Mouse (Mus musculus) bone marrow macrophage, adult 2 months (primary cell): ENCODE data around the gene Commd7. TPM values are rescaled to one million over a fixed set of nuclear protein-coding genes. Genes with fewer than 3 reads are reported as not detected.
A peak's percentile ranks its signal among the peaks of the same experiment; 100 is the strongest.

Experiments
- H3K27ac ChIP-seq: 2 replicates; pipeline ENCODE4 v1.5.1; 2012; ENCODE audit warnings: low read depth, low read length; ENCODE audit not compliant: insufficient read depth
- H3K4me1 ChIP-seq: 2 replicates; pipeline ENCODE4 v1.6.1; 2012; ENCODE audit warnings: low read length; ENCODE audit not compliant: control insufficient read depth, insufficient read depth
- H3K4me3 ChIP-seq: 2 replicates; pipeline ENCODE4 v1.5.1; 2012; ENCODE audit warnings: mild to moderate bottlenecking, low read length, moderate library complexity; ENCODE audit not compliant: insufficient read depth
- CTCF ChIP-seq: IDR thresholded peaks from 2 replicates; pipeline ENCODE4 v1.5.1; 2012; ENCODE audit warnings: low read depth, mild to moderate bottlenecking, low read length, moderate library complexity
- POLR2A ChIP-seq: IDR thresholded peaks from 2 replicates; pipeline ENCODE4 v1.6.1; 2012; ENCODE audit warnings: mild to moderate bottlenecking, low read depth, low read length, borderline replicate concordance
- polyA plus RNA-seq: library from polyadenylated mRNA; stranded (reverse); fragments of >200 nt; gene quantifications from 2 replicates; pipeline ENCODE4 v1.2.4, GENCODE M21; 2012; ENCODE audit not compliant: missing spikeins, insufficient read depth, insufficient read length

Gene Commd7
- polyA plus RNA-seq, 1 experiment: 51.6 TPM

DNA sequence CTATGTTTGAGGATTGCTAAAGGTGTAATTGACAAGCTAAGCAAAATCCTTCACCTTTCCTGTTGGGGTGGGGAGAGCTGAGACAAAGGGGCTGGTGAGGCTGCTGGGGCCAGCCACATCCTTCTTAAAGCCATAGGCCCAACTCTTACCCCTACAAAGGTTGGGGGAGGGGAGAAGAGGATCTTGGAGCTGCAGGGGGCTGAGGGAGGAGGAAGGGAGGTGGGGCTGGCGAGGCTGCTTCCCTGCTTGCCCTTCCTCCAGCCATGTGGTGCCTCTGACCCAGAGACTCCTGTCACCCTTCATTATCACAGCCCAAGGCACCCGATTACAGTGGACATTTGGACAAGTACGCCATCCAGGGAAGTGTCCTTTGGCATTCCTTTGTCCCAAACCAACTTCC lies 19.1 kb upstream of the Commd7 start:
- H3K27ac ChIP-seq: no peak overlapping the region
- no peak for TF ChIP-seq CTCF
- TF ChIP-seq POLR2A: no peak
- H3K4me1 ChIP-seq: no peaks in the 10 kb centered on the region
- H3K4me3 ChIP-seq: no peak overlapping the region

DNA sequence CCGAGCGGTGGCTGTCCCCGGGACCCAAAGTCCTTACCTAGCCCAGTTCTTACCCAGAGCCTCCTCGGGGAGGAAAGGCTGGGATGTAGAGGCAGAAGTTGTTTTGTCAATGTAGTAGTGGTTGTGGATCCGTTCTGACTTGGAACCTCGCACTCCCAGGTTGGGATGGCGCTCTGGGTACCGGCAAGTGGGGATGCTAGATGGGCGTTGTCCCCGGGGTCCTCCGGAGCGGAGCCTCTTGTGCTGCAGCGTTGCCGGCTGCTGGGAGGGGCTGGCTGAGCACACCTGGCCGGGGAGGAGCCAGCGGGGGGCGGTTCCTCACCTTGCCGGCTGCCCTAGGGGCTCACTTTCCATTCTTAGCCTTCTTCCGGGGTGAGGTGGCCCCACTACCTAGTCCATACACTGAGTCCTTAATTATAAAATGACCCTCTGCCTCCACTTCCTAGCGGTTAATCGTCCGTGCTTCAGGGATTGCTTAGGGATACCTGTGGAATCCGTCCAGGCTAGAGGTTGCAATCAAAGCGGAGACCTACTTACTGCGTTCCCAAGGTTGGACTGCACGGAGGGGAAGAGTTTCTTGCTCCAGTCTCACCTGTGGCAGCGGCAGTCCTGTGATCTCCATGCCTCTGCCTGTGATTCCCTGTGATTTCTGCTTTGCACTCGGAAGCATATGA lies 17.6 kb upstream of the Commd7 start:
- TF ChIP-seq CTCF (no peak), POLR2A (no peak)
- no peaks in the 10 kb centered on the region for H3K4me1 ChIP-seq
- H3K4me3 ChIP-seq: peak overlapping the region; percentile 97

DNA sequence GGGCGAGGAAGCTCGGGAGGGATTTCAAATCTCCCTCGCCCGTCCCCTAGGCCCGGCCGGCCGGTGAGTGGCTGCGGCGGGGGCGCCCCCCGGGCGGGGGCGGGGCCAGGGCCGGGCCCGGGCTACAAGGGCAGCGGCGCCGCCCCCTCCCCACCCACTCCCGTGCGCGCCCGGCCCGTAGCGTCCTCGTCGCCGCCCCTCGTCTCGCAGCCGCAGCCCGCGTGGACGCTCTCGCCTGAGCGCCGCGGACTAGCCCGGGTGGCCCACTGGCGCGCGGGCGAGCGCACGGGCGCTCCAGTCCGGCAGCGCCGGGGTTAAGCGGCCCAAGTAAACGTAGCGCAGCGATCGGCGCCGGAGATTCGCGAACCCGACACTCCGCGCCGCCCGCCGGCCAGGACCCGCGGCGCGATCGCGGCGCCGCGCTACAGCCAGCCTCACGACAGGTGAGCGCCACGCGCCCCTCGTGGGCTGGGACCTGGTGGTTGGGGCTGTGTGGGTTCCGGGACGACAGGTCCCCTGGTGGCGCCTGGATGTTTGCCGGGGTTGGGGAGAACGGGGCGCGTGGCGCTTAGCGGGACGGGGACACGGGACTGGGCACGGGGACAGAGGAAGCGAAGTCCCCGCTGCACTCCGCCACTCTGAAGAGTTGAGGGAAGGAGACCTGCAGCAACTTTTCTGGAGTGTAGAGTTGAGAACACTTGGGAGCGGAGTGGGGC lies 16.9 kb upstream of the Commd7 start, which contains the start of gene Dnmt3b:
TSS of gene Dnmt3b (plus strand) at position 153 of the 716 bp plus-strand sequence.
- no peaks in the 10 kb centered on the region for H3K4me1 ChIP-seq
- no peak within 1 kb of the TSS for H3K27ac ChIP-seq
- peak within 1 kb of the TSS; percentile 97 for H3K4me3 ChIP-seq
- TF ChIP-seq POLR2A (no peak), CTCF (no peak)

More for the DNA sequence above, 17.6 kb upstream of the Commd7 start:
- no peak overlapping the region for H3K27ac ChIP-seq

DNA sequence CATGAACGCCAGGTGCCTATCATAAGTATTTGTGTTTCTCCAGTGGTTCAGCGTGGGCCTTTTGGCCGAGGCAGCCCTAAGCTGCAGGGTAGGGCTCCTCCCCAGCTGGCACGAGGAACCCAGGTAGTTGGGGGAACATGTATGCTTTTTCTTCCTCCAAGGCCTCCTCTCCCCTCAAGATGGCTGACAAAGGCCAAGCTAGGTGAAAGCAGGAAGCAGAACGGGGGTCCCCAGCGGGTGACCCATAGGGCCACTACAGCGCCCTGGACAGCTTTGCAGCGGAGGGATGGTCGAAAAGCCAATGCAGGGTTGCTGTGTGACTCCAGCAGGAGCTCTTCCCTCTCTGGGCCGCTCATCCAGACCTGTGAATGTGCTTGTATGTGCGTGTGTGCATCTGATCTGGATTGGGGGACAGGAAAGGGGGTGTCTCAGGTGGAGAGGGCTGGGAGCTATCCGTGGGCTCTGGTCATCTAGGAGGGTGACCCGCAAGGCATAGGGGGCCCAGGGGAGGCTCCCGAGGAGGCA lies 16.3 kb upstream of the Commd7 start:
- Histone ChIP-seq H3K4me3 (peak overlapping the region; percentile 97), H3K27ac (no peak overlapping the region), H3K4me1 (no peaks in the 10 kb centered on the region)
- TF ChIP-seq CTCF (no peak), POLR2A (no peak)

DNA sequence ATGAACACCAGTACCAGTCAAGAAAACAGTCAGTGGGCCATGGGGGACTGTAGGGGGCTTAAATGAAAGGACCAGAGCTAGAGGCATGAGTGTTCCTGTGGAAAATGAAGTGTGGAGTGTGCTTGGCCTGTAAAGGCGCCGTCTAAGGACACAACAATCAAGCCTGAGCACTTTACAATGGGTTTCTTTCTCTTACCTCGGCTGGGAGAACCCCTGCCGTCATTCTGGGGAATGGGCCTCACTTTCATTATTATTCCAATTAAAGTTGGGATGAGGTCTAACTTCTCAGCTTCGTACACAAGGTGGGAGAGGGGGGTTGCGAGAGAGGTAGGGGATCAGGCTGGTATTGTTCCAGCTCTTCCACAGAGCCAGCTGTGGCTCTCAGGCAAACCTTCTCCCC lies 10.4 kb upstream of the Commd7 start:
- TF ChIP-seq CTCF: no peak
- no peak for TF ChIP-seq POLR2A
- Histone ChIP-seq H3K4me1 (no peaks in the 10 kb centered on the region), H3K27ac (no peak overlapping the region), H3K4me3 (no peak overlapping the region)

DNA sequence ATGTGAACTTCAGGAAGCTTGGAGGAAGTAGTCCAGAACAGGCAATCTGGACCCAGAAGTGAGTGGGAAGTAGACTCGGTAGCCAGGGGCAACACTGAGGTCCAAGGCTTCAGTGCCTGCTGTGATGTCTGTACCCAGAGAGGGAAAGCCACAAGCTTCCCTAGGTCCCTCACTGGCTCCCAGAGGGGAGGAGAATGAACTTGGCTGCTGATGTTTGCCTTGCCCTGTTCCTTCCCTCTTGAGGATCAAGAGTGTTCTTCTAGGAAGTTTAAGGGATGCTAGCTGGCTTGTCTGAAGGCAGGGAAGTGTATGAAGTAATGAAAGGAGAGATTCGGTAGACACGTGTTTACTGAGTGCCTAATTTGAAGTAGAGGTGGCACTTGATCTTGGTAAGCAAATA lies 9.9 kb upstream of the Commd7 start:
- H3K4me3 ChIP-seq: no peak overlapping the region

DNA sequence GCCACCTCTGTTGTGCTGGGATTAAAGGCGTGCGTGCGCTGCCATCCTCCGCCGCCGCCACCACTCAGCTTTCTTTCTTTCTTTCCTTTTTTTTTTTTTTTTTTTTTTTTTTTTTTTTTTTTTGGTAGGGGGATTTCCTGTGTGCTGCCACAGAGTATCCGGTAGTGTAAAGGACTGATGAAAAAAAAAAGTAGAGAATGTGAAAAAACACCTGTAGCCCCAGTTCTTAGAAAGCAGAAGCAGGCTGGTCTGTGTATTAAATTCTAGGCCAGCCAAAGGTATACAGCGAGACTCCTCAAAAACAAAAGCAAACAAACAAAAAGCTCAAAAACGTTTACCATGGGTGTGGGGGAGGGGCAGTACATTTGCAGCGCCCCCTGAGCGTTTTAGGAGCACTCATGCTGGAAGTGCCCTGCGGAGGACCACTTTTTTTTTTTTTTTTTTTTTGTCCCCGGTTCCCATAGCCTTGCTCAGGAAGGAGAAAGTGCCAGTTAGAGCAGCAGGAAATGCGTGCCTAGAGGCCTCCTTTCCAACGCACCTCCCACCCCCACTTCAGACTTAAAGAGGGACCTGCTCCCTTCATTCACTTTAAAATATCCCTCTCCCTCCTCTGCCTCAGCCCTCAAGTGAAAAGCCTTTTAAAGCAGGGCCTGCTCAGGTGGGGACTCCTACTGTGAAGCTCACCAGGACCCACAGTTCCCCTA lies 6.5 kb upstream of the Commd7 start:
- H3K27ac ChIP-seq: no peak overlapping the region
- no peak for TF ChIP-seq CTCF
- TF ChIP-seq POLR2A: no peak
- no peaks in the 10 kb centered on the region for H3K4me1 ChIP-seq
- H3K4me3 ChIP-seq: no peak overlapping the region

More for the DNA sequence above, 9.9 kb upstream of the Commd7 start:
- TF ChIP-seq POLR2A (no peak), CTCF (no peak)
- Histone ChIP-seq H3K27ac (no peak overlapping the region), H3K4me1 (no peaks in the 10 kb centered on the region)

DNA sequence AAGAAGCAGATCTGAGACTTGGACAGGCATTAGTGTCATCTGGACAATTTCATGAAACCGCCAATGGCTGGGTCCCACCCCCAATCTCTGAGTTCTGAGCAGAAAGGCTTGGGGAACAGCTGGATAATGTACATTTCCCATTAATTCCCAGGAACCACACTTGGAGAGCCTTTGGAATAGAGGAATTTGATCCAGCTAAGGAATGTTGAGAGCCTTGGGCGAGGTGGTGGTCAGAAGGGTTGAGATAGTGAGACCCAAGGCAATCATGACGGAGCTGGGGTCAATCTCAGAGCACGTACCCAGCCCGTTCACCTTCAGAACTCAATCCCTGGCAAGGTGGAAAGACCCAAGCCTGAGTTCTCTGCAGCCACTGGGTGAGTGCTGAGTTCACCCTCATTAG lies 678 bp upstream of the Commd7 start:
- no peak overlapping the region for H3K27ac ChIP-seq
- H3K4me3 ChIP-seq: no peak overlapping the region
- H3K4me1 ChIP-seq: peaks cover 10% of the 10 kb centered on the region
- TF ChIP-seq CTCF: no peak
- no peak for TF ChIP-seq POLR2A

DNA sequence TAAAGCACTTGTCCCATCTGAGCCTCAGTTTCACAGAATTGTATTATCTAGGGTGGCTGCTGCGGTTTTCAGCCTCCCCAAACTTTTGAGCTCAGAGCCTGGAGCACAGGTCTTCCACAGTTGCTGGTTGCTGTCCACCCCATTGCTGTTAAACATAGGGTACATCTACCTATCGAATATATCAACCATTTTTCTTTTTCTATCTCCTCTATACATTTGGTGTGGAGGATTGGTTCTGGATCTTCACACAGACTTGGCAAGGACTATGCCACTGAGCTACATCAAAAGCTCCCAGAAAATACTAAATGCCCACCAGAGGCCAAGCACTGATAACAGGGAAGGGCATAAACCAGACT lies 268 bp upstream of the Commd7 start:
- no peak; the same call in 1 of the 2 replicates for TF ChIP-seq POLR2A
- no peak for TF ChIP-seq CTCF
- H3K4me1 ChIP-seq: peaks cover 10% of the 10 kb centered on the region
- peak overlapping the region; percentile 71 for H3K27ac ChIP-seq
- peak overlapping the region; percentile 78 for H3K4me3 ChIP-seq
